Mouse (Mus musculus): ENCODE measurements around the gene Myo6. TPM values are rescaled to one million over a fixed set of nuclear protein-coding genes. Genes with fewer than 3 reads are reported as not detected.
A peak's percentile ranks its signal among the peaks of the same experiment; 100 is the strongest.

Myo6 gene
- polyA plus RNA-seq, 1 experiment from 2014 or later: 14.0 TPM

DNA sequence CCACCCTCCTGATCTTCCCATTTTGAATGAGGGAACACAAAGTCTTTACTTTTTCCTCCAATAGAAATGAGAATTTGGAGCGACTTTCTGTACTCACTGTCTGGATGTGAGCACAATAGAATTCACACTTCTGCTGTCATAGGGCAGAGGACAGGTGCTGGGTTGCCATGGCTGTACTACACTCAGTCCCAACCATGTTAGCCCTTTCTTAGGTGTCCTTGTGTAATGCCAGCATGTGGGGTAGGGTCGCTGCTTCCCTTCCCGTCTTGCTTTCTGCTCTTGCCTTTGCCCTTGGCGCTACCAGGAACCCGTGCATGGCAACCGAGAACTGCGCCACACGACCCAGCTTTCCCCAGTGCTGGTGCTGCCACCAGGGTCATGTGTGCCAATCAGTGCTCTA lies 21.9 kb downstream of the Myo6 start:
- Histone ChIP-seq H3K27ac (no peak overlapping the region), H3K4me1 (no peaks in the 10 kb centered on the region), H3K27me3 (no peaks in the 10 kb centered on the region), H3K4me3 (no peak overlapping the region), H3K9me3 (replicated peaks) (no peaks in the 10 kb centered on the region), H3K36me3 (ENCODE audit: poor library complexity, severe bottlenecking) (no peaks in the 10 kb centered on the region), H3K9ac (no peak overlapping the region), H3K4me2 (no peak overlapping the region)
- 95% methylated on average over 8 of the region's 8 CpGs for WGBS
- ATAC-seq: 0 out of 2 replicates have a peak, but pooled peaks have one; percentile 26

GRCm38 (mm10) chr9:80188324-80188893 lies 23.6 kb downstream of the Myo6 start:
- Histone ChIP-seq H3K4me2 (no peak overlapping the region), H3K9me3 (replicated peaks) (no peaks in the 10 kb centered on the region), H3K4me3 (no peak overlapping the region), H3K27me3 (no peaks in the 10 kb centered on the region), H3K27ac (no peak overlapping the region), H3K36me3 (ENCODE audit: poor library complexity, severe bottlenecking) (no peaks in the 10 kb centered on the region), H3K9ac (no peak overlapping the region), H3K4me1 (no peaks in the 10 kb centered on the region)
- ATAC-seq: peak; percentile 68
- 22% methylated on average over 5 of the region's 5 CpGs for WGBS

DNA sequence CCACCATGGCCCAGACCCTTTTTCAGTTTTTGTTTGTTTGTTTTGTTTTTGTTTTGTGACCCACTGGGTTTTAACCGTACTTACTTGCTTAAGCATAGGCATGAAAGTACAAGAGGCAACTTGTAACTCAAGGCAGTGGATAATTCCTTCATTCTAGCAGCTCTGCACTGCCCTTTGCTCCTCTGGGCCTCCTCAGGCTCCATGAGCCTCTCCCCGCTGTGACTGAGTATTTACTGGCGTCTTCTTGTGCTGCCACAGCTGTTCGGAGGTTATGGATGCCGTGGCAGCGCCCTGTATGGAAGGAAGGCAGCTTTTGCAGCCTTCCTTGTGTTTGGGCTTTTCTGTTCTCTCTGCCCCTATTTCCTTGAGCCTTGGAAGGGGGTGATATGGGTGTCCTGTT lies 26.4 kb downstream of the Myo6 start:
- WGBS: 71% methylated on average over 6 of the region's 6 CpGs
- peaks cover 2% of the 10 kb centered on the region; the same call in 1 of the 2 replicates for H3K4me1 ChIP-seq
- H3K27ac ChIP-seq: no peak overlapping the region
- H3K36me3 ChIP-seq (ENCODE audit: poor library complexity, severe bottlenecking): no peaks in the 10 kb centered on the region
- H3K9me3 ChIP-seq (replicated peaks): no peaks in the 10 kb centered on the region
- no peak overlapping the region for H3K4me2 ChIP-seq
- H3K9ac ChIP-seq: no peak overlapping the region
- no peak for ATAC-seq
- no peak overlapping the region for H3K4me3 ChIP-seq
- no peaks in the 10 kb centered on the region for H3K27me3 ChIP-seq

DNA sequence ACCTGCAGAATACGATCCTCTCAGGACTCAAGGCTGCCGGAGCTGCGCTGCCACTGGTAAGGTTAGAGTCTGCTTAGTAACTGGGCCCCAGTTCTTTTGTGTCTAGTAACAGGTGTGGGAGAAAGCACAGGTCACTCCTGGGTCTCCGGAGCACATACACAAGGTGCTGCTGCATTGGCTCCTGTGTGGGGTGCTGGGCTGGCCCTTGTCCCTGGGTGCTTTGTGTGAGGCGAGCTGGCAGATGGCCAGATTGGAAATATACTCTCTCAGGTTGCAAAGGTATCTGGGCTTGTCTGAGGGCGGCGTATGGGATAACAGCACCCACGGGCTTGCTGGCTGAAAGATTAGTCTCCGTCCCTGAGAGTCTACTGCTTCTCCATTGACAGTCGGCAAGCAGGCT lies 27.5 kb downstream of the Myo6 start:
- Histone ChIP-seq H3K36me3 (ENCODE audit: poor library complexity, severe bottlenecking) (no peaks in the 10 kb centered on the region), H3K9me3 (replicated peaks) (no peaks in the 10 kb centered on the region), H3K4me1 (peaks cover 10% of the 10 kb centered on the region; the same call in 1 of the 2 replicates), H3K27ac (no peak overlapping the region), H3K9ac (no peak overlapping the region), H3K27me3 (no peaks in the 10 kb centered on the region), H3K4me2 (no peak overlapping the region), H3K4me3 (no peak overlapping the region)
- 83% methylated on average over 10 of the region's 10 CpGs for WGBS
- no peak for ATAC-seq

- Histone ChIP-seq H3K27me3 (no peaks in the 10 kb centered on the region), H3K4me2 (no peak overlapping the region), H3K9ac (no peak overlapping the region), H3K9me3 (replicated peaks) (no peaks in the 10 kb centered on the region), H3K36me3 (ENCODE audit: poor library complexity, severe bottlenecking) (no peaks in the 10 kb centered on the region), H3K4me1 (peaks cover 13% of the 10 kb centered on the region; the same call in 1 of the 2 replicates), H3K27ac (no peak overlapping the region), H3K4me3 (no peak overlapping the region)
- whole genome bisulfite sequencing: 68% methylated on average over 6 of the region's 6 CpGs
- ATAC-seq: 0 out of 2 replicates have a peak, but pooled peaks have one; percentile 38
Observed at GRCm38 (mm10) chr9:80194446-80194845, 29.6 kb downstream of the Myo6 start.

GRCm38 (mm10) chr9:80196161-80196560 lies 31.3 kb downstream of the Myo6 start:
- Histone ChIP-seq H3K9me3 (replicated peaks) (no peaks in the 10 kb centered on the region), H3K4me3 (no peak overlapping the region), H3K4me2 (no peak overlapping the region), H3K27ac (no peak overlapping the region), H3K4me1 (peaks cover 21% of the 10 kb centered on the region), H3K36me3 (ENCODE audit: poor library complexity, severe bottlenecking) (no peaks in the 10 kb centered on the region), H3K9ac (no peak overlapping the region), H3K27me3 (no peaks in the 10 kb centered on the region)
- 52% methylated on average over 3 of the region's 3 CpGs for WGBS
- no peak for ATAC-seq

DNA sequence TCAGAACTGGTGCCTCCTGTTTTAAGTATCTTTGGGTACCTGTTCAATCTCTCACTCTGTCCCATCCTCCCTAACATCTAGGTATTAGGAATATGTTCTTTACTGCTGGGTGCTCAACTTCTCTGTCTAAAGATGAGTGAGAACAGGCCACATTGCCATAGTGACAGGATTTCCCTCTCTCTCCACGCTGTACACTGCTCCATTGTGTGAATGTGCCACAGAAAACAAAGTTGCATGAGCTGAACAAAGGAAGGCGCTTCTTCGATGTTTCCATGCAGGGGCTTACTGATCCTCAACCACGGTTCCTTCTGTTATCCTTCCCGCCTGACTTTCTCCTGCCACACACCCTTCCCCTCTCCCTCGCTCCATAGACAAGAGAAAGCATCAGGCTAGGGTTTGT lies 32.4 kb downstream of the Myo6 start:
- ATAC-seq: no peak
- Histone ChIP-seq H3K9me3 (replicated peaks) (no peaks in the 10 kb centered on the region), H3K4me2 (no peak overlapping the region), H3K4me3 (no peak overlapping the region), H3K36me3 (ENCODE audit: poor library complexity, severe bottlenecking) (no peaks in the 10 kb centered on the region), H3K4me1 (peaks cover 27% of the 10 kb centered on the region), H3K27ac (no peak overlapping the region), H3K27me3 (no peaks in the 10 kb centered on the region), H3K9ac (no peak overlapping the region)
- 17% methylated on average over 6 of the region's 6 CpGs for WGBS

- Histone ChIP-seq H3K27ac (no peak overlapping the region), H3K36me3 (ENCODE audit: poor library complexity, severe bottlenecking) (no peaks in the 10 kb centered on the region), H3K4me2 (peak overlapping the region; percentile 28), H3K27me3 (no peaks in the 10 kb centered on the region), H3K4me3 (no peak overlapping the region), H3K4me1 (peaks cover 30% of the 10 kb centered on the region), H3K9me3 (replicated peaks) (no peaks in the 10 kb centered on the region), H3K9ac (no peak overlapping the region)
- ATAC-seq: 0 out of 2 replicates have a peak, but pooled peaks have one; percentile 17
- 27% methylated on average over 6 of the region's 6 CpGs for WGBS
Observed at GRCm38 (mm10) chr9:80200855-80201254, 36.0 kb downstream of the Myo6 start.

- H3K9me3 ChIP-seq (replicated peaks): no peaks in the 10 kb centered on the region
- no peak overlapping the region for H3K4me3 ChIP-seq
- 80% methylated on average over 14 of the region's 14 CpGs for WGBS
- H3K27ac ChIP-seq: no peak overlapping the region
- no peaks in the 10 kb centered on the region for H3K27me3 ChIP-seq
- H3K36me3 ChIP-seq (ENCODE audit: poor library complexity, severe bottlenecking): no peaks in the 10 kb centered on the region
- no peak overlapping the region for H3K9ac ChIP-seq
- peak; percentile 39 for ATAC-seq
- peaks cover 18% of the 10 kb centered on the region for H3K4me1 ChIP-seq
- H3K4me2 ChIP-seq: no peak overlapping the region
Observed at GRCm38 (mm10) chr9:80202374-80203060, 37.7 kb downstream of the Myo6 start.

DNA sequence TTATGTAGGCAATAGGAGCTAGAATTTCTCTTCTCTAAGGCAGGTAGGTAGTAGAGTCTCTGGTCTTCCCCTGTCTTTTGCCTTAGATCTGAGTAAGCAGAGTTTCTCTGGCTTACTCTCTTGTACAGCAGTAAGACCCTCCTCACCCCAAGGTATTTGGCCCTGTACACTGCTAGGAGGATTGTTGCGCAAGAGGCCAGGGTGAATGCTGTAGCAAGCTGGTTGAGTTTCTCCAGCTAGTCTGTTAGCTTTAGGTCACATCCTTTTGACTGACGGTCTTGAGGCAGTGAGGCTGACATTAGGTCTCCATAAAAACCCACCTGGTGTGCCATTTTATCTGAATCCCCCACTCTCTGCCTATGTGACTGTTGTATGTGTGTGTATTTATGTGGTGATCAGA lies 43.9 kb downstream of the Myo6 start:
- no peaks in the 10 kb centered on the region for H3K36me3 ChIP-seq (ENCODE audit: poor library complexity, severe bottlenecking)
- H3K27ac ChIP-seq: no peak overlapping the region
- no peak for ATAC-seq
- no peak overlapping the region for H3K4me2 ChIP-seq
- no peak overlapping the region for H3K9ac ChIP-seq
- no peak overlapping the region for H3K4me3 ChIP-seq
- H3K4me1 ChIP-seq: 0 out of 2 replicates have a peak, but pooled peaks cover 3% of the 10 kb centered on the region
- no peaks in the 10 kb centered on the region for H3K27me3 ChIP-seq
- H3K9me3 ChIP-seq (replicated peaks): no peaks in the 10 kb centered on the region
- 85% methylated on average over 2 of the region's 2 CpGs for WGBS

GRCm38 (mm10) chr9:80209459-80209858 lies 44.6 kb downstream of the Myo6 start:
- Histone ChIP-seq H3K9ac (no peak overlapping the region), H3K9me3 (replicated peaks) (no peaks in the 10 kb centered on the region), H3K36me3 (ENCODE audit: poor library complexity, severe bottlenecking) (no peaks in the 10 kb centered on the region), H3K27ac (no peak overlapping the region), H3K4me2 (no peak overlapping the region), H3K4me3 (no peak overlapping the region), H3K4me1 (0 out of 2 replicates have a peak, but pooled peaks cover 3% of the 10 kb centered on the region), H3K27me3 (no peaks in the 10 kb centered on the region)
- 52% methylated on average over 10 of the region's 10 CpGs for WGBS
- ATAC-seq: no peak

GRCm38 (mm10) chr9:80210096-80210495 lies 45.3 kb downstream of the Myo6 start:
- Histone ChIP-seq H3K36me3 (ENCODE audit: poor library complexity, severe bottlenecking) (no peaks in the 10 kb centered on the region), H3K27me3 (no peaks in the 10 kb centered on the region), H3K4me1 (0 out of 2 replicates have a peak, but pooled peaks cover 3% of the 10 kb centered on the region), H3K27ac (no peak overlapping the region), H3K9me3 (replicated peaks) (no peaks in the 10 kb centered on the region), H3K9ac (no peak overlapping the region), H3K4me3 (no peak overlapping the region), H3K4me2 (no peak overlapping the region)
- no peak for ATAC-seq
- 77% methylated on average over 12 of the region's 12 CpGs for WGBS
